Mouse (Mus musculus) midbrain, postnatal 0 days (tissue): ENCODE measurements at regions not wholly inside any gene's neighbourhood (a gene's known extent, or its start where the extent isn't known, plus 50 kb on each side); places are given as distances from the start of the nearest gene placed in this dataset.

Experiments
- ATAC-seq: fragments of 200-750 bp; cut with Nextera tagmentation; 2 replicates; pipeline ENCODE4 v1.8.0; 2017; ENCODE audit warnings: moderate number of reproducible peaks, mild to moderate bottlenecking, moderate TSS enrichment, moderate library complexity; ENCODE audit not compliant: low FRiP score
- DNase-seq: peaks from one replicate; pipeline ENCODE4 v3.0.0-alpha.2; 2015; ENCODE audit warnings: low spot score
- H3K27ac ChIP-seq: fragments of 300-500 bp; sonication (generic); 2 replicates; pipeline ENCODE4 v1.5.1; 2014; ENCODE audit warnings: low read depth, mild to moderate bottlenecking, low read length, mixed read lengths
- H3K27me3 ChIP-seq: fragments of 300-500 bp; sonication (generic); 2 replicates; pipeline ENCODE4 v1.6.1; 2014; ENCODE audit warnings: low read length, control low read depth, mixed read lengths; ENCODE audit not compliant: insufficient read depth
- H3K36me3 ChIP-seq: fragments of 300-500 bp; sonication (generic); 2 replicates; pipeline ENCODE4 v1.6.1; 2014; ENCODE audit warnings: low read length, control low read depth, mixed read lengths; ENCODE audit not compliant: insufficient read depth
- H3K4me1 ChIP-seq: fragments of 300-500 bp; sonication (generic); 2 replicates; pipeline ENCODE4 v1.6.1; 2014; ENCODE audit warnings: mild to moderate bottlenecking, control low read depth, antibody characterized with exemption, low read length, mixed read lengths; ENCODE audit not compliant: insufficient read depth
- H3K4me2 ChIP-seq: fragments of 300-500 bp; sonication (generic); 2 replicates; pipeline ENCODE4 v1.6.1; 2014; ENCODE audit warnings: low read depth, mild to moderate bottlenecking, low read length, mixed read lengths; ENCODE audit not compliant: poor library complexity, severe bottlenecking
- H3K4me3 ChIP-seq: fragments of 300-500 bp; sonication (generic); 2 replicates; pipeline ENCODE4 v1.5.1; 2014; ENCODE audit warnings: low read depth, mild to moderate bottlenecking, low read length, moderate library complexity
- H3K9ac ChIP-seq: fragments of 300-500 bp; sonication (generic); replicated peaks from 2 replicates; pipeline ENCODE4 v1.6.1; 2014; ENCODE audit warnings: mild to moderate bottlenecking, low read length, moderate library complexity, mixed read lengths; ENCODE audit not compliant: poor library complexity, severe bottlenecking
- H3K9me3 ChIP-seq: fragments of 300-500 bp; sonication (generic); 2 replicates; pipeline ENCODE4 v1.6.1; 2016; ENCODE audit warnings: low read length, control low read depth
- CTCF ChIP-seq: IDR thresholded peaks from 2 replicates; pipeline ENCODE4 v1.5.1; 2016; ENCODE audit warnings: antibody characterized with exemption, mild to moderate bottlenecking
- WGBS: fragments of 180-500 bp; shearing (Covaris S2); extraction: QIAGEN DNeasy Blood & Tissue Kit; methylation state at CpG from one replicate; pipeline ENCODE4 v1.1.7; 2014; 5-methylcytosine and 5-hydroxymethylcytosine counted together

DNA sequence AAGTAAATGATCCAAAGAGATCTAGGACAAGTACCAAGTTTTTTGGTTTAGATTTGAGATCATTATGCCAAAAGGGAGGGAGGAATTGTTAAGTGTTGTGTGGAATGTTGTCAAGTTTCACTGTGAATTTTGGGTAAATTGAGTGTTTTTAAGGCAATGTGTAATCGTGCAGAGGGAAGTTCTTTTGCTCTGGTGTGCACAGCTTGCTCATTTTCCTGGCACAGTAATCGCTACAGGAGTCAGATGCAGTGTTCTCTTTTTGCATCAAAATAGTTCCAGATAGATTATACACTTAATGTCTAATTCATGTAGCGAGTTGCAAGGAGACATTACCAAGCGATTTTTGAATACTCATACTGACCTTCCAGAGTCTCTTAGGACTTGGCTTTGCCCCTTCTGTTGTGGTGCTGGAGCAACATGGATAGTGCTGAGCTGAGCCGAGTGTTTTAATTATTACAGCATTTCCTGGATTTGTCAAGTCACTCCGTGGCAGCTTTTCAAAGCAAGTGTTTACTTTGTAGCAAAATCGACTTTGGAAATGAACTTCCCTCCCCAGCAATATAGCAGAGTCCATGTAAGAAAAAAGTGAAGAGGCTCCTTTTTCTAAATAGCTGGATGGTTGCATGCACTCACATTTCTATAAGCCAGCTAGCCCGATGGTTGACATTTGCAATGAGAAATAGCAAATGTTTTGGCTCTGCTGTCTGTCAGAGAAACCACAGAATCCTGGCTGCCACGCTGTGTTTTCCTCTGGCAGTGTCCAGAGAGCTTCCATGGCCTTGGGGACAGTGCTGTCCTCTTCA, 66.6 kb downstream of the 4930426L09Rik start:
- H3K4me2 ChIP-seq = 0 out of 2 replicates have a peak overlapping the region, but pooled peaks have one; percentile 5
- DNase-seq (peak; percentile 6), ATAC-seq (no peak)
- H3K4me1 ChIP-seq = no peaks in the 10 kb centered on the region
- H3K4me3 ChIP-seq = no peak overlapping the region
- H3K36me3 ChIP-seq = no peaks in the 10 kb centered on the region
- 59% methylated on average over 9 of the region's 9 CpGs for WGBS
- H3K27me3 ChIP-seq = no peaks in the 10 kb centered on the region
- no peak overlapping the region for H3K9ac ChIP-seq
- no peaks in the 10 kb centered on the region for H3K9me3 ChIP-seq
- TF ChIP-seq CTCF = no peak
- H3K27ac ChIP-seq = no peak overlapping the region

GRCm38 (mm10) chr2:19065511-19065910, 67.4 kb downstream of the 4930426L09Rik start:
- ATAC-seq = no peak
- 87% methylated on average over 1 of the region's 1 CpGs for WGBS

DNA sequence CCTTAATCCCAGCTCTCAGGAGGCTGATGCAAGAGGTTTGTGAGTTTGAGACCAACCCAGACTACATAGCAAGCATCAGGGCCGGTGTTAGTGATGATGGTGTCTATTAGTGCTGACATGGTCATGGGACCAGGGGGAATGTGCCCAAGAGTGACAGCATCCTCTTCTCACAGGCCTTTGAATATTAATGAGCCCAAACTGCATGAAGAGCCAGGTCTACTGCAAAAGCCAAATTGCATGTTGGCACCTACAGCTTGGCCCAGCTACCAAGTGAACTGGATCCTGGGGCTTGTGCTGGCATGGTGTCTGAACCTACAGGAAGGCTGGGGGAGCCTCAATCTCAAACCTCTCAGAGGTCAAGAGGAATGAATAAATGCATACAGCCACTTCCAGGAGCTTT, 70.0 kb downstream of the 4930426L09Rik start:
- Histone ChIP-seq H3K4me1 (no peaks in the 10 kb centered on the region), H3K9ac (no peak overlapping the region), H3K9me3 (no peaks in the 10 kb centered on the region), H3K36me3 (no peaks in the 10 kb centered on the region), H3K27me3 (no peaks in the 10 kb centered on the region), H3K4me3 (no peak overlapping the region), H3K27ac (no peak overlapping the region), H3K4me2 (no peak overlapping the region)
- no peak for TF ChIP-seq CTCF
- 95% methylated on average over 1 of the region's 1 CpGs for WGBS
- no peak for ATAC-seq
- no peak for DNase-seq

More at GRCm38 (mm10) chr2:19065511-19065910, 67.4 kb downstream of the 4930426L09Rik start:
- Histone ChIP-seq H3K27ac (no peak overlapping the region), H3K4me2 (no peak overlapping the region), H3K4me1 (no peaks in the 10 kb centered on the region), H3K9ac (no peak overlapping the region), H3K4me3 (no peak overlapping the region), H3K36me3 (no peaks in the 10 kb centered on the region), H3K9me3 (no peaks in the 10 kb centered on the region), H3K27me3 (no peaks in the 10 kb centered on the region)
- DNase-seq = no peak
- no peak for TF ChIP-seq CTCF

DNA sequence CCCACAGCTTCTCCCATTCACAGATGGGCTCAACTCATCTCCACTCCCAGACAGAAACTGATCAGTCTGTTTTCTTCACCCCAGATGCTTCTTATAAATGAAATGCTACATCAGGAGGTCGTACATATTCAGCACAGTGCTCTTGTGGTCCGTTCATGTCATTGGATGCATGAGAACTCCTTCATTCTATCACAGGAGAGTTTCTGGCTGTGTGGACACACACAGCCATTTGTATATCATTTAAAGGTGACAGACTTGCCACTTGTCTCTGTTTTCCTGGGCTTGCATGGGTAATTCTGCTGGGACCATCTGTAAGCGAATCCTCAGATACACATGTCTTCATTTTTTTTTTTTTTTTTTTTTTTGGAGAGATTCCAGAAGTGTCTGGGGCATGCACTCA, 85.7 kb downstream of the 4930426L09Rik start:
- Histone ChIP-seq H3K9ac (no peak overlapping the region), H3K36me3 (no peaks in the 10 kb centered on the region), H3K9me3 (no peaks in the 10 kb centered on the region), H3K4me3 (no peak overlapping the region), H3K27me3 (no peaks in the 10 kb centered on the region), H3K27ac (no peak overlapping the region), H3K4me1 (no peaks in the 10 kb centered on the region), H3K4me2 (no peak overlapping the region)
- ATAC-seq = no peak
- DNase-seq = no peak
- WGBS = 88% methylated on average over 3 of the region's 3 CpGs
- no peak for TF ChIP-seq CTCF

DNA sequence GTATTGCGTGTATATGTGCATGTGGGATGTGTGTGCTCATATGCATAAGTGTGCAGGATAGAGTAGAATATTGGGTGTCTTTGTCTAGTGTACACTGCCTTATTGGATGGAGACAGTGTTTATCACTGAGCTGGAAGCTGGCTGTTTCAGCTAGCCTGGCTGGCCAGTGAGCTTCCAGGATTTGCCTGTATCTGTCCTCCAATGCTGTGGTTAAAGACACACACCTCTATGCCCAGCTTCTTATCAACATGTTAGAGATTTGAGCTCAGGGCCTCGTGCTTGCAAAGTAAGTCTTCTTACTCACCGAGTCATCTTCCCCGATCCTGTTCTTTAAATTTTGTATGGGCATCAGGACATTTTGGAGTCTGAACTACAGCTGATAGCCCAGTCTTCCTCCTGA, 87.0 kb downstream of the 4930426L09Rik start:
- Histone ChIP-seq H3K9ac (no peak overlapping the region), H3K9me3 (no peaks in the 10 kb centered on the region), H3K4me3 (no peak overlapping the region), H3K4me2 (no peak overlapping the region), H3K36me3 (no peaks in the 10 kb centered on the region), H3K4me1 (no peaks in the 10 kb centered on the region), H3K27me3 (no peaks in the 10 kb centered on the region), H3K27ac (no peak overlapping the region)
- WGBS = 88% methylated on average over 4 of the region's 4 CpGs
- DNase-seq (no peak), ATAC-seq (no peak)
- TF ChIP-seq CTCF = no peak

GRCm38 (mm10) chr2:19086167-19086566, 88.0 kb downstream of the 4930426L09Rik start:
- 84% methylated on average over 2 of the region's 2 CpGs for WGBS
- no peak for TF ChIP-seq CTCF
- no peaks in the 10 kb centered on the region for H3K36me3 ChIP-seq

More at GRCm38 (mm10) chr2:19086167-19086566, 88.0 kb downstream of the 4930426L09Rik start:
- no peak overlapping the region for H3K9ac ChIP-seq
- H3K27ac ChIP-seq = no peak overlapping the region
- H3K4me2 ChIP-seq = no peak overlapping the region
- H3K9me3 ChIP-seq = no peaks in the 10 kb centered on the region
- H3K27me3 ChIP-seq = no peaks in the 10 kb centered on the region
- H3K4me1 ChIP-seq = no peaks in the 10 kb centered on the region
- ATAC-seq (no peak), DNase-seq (no peak)
- no peak overlapping the region for H3K4me3 ChIP-seq
